Mouse (Mus musculus) spleen, embryonic (tissue): ENCODE data around the gene Rnf31.

Experiments used
- CTCF ChIA-PET: fragments of 350-600 bp; sonication (Branson Sonifier 250); formaldehyde crosslinking; loops from one replicate; lab custom pipeline; 2022; lab: Charles Lee

Gene Rnf31

DNA sequence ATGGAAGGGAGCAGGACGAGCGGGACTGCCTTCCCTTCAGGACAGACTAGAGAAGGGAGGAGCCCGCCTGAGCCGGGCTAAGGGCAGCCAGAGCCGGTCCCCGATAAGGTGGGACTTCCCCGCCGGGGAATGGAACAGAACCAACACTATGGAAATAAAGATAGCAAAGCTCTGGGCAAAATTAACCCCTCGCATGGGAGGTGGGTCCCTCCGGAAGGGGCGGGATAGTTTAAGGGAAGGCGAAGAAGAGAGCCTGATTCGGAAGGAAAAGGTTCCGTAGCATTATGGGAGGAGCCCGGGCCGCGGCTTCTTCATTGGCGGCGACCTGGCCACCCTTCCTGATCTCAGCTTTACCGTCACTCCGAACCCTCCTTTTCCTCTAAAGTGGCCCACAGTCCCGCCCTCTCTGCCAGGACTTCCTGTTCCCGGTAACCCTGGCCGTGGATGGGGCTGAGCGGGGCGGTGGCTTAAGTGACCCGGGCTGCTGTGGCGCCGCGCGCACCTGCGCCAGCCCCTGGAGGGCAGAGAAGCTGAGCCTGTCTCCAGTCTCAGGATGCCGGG lies at the start of gene Rnf31:
Gene Rnf31, plus strand, starts transcription at position 378 of the 561 bp plus-strand sequence.
- CTCF ChIA-PET = no interaction called here

DNA sequence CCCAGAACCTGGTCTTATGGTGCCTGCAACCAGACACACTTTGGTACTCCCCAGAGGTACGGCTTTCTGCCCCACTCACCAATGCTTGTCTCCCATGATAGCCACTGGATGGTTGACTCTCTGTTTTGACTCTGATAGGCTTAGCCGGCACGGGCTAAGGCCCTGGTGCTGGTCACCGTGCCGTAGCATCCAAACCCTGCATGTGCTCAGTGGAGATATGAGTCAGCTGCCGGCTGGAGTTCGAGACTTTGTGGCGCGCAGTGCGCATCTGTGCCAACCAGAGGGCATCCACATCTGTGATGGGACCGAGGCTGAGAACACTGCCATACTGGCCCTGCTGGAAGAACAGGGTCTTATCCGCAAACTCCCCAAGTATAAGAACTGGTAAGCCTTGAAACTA lies 49.2 kb upstream of the Rnf31 start:
- CTCF ChIA-PET = interaction anchor here (0.7 kb wide), 1 partner anchor 14 kb away, joined by 7 read pairs; no protein-coding TSS in a partner anchor

DNA sequence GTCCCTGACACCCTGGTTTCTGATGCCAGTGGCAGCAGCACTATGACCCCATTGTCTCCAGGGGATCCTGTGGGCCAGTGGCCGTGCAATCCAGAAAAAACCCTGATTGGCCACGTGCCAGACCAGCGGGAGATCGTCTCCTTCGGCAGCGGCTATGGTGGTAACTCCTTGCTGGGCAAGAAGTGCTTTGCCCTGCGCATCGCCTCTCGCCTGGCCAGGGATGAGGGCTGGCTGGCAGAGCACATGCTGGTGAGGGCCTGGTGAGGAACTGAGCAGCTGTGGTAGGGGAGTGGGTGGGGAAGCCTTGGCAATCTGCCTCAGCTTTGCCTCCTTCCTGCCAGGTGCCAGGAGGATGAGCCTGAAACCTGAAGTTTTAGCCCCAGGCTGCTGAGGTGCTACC lies 47.2 kb upstream of the Rnf31 start:
- CTCF ChIA-PET = no interaction called here

DNA sequence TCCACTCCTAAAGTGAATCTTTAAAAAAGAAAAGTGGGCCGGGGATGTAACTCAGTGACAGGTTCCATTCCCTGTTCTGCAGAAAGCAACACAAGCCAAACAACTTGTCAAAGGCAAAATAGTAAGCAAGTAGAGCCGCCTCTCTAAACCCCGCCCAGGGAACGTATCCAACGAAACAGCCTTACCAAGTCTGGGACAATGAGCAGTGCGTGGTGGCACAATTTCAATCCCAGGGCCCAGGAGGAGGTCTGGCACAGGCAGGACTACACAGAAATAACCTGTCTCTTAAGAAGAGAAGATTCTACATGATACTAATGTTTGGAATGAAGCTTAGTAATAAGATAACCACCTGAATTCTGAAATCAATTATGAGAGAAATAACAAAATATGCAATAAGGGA lies 41.3 kb upstream of the Rnf31 start:
- CTCF ChIA-PET = no interaction called here

DNA sequence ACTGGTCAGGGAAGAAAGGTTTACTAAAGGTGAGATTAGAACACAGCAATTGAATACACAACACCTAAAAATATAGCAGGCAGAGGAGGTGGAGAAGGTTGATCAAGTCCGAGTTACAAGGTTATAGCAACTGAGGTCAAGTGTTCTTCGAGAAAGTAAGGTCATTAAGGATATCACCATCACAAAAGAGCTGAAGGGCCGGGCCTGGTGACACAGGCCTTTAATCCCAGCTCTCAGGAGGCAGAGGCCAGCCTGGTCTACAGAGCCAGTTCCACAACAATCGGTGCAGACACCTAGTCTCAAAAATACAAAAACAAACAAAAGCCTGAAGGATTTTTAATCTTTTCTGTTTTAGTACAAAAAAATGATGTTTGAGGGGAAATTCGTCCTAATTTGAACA lies 40.2 kb upstream of the Rnf31 start:
- CTCF ChIA-PET = no interaction called here

DNA sequence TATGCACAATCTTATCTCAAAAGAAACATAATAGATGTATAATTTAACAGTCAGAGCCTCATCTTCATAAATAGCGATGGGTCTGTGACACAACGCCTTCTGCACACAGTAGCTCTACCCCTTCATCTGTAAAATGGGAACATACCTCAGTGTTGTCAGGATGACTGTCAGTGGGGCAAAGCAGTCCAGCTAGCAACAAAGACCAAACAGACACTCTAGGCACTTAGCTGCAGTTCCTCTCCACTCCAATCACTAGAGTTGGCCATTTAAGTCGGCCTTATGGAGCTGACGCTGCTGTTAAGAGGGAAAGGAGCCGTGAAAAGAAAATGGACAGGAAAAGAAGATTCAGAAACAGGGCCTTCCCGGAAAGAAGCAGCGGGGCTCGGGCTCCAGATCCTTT lies 39.7 kb upstream of the Rnf31 start:
- CTCF ChIA-PET = no interaction called here

DNA sequence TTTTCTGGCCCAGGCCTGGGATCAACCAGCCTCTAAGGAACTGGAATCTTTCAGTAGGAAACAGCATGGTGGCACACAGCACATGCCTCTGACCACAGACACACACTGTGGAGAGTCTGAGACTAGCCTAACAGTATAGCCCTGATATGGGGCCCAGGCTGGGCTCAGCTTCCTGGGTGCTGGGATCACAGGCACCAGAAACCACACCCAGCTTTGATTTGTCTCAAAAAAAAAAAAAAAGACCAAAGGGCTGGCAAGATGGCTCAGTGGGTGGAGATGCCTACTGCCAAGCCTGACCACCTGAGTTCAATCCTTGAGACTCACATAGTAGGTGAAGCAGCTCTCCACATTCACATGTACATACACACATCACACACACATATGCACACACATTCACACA lies 36.9 kb upstream of the Rnf31 start:
- CTCF ChIA-PET = interaction anchor here (0.6 kb wide), 1 partner anchor 33 kb away, joined by 6 read pairs; no protein-coding TSS in a partner anchor

DNA sequence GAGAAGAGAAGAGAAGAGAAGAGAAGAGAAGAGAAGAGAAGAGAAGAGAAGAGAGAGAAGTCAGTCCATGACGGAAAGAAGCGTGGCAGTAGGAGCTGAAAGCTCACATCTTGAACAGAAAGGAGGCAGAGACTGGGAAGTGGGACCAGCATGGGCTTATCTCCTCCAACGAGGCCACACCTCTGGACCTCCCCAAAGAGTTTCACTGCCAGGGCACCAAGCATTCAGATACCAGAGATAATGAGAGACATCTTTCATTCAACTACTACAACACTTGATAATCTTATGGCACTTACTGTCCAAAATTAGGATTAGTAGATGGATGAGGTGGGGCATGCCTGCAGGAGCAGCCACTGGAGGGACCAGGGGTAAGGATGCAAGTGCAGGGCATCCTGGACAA lies 35.7 kb upstream of the Rnf31 start:
- CTCF ChIA-PET = interaction anchor here (0.5 to 1.3 kb wide), 5 partner anchors 14 to 396 kb away, joined by 3 to 7 read pairs (median 5); no protein-coding TSS in a partner anchor

DNA sequence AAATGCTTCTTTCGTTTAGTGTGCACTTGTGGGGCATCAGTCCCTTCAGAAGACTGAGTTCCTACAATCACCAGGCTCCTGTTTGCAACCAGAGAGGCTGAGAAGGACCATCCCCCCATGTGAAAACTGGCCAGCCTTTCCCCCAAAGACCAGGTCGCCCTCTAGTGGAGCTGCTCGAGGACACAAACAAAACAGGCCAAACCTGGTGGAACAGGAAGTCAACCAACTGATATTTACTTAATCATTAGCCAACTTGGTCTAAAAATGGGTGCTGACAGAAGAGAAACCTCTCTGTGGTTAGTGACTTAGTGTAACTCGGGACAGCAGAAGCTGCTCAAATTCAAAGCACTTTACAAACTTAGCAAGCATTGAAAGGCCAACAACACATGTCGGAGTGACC lies 34.5 kb upstream of the Rnf31 start:
- CTCF ChIA-PET = interaction anchor here (0.6 to 1.3 kb wide), 5 partner anchors 16 to 76 kb away, joined by 3 to 5 read pairs (median 4); no protein-coding TSS in a partner anchor

DNA sequence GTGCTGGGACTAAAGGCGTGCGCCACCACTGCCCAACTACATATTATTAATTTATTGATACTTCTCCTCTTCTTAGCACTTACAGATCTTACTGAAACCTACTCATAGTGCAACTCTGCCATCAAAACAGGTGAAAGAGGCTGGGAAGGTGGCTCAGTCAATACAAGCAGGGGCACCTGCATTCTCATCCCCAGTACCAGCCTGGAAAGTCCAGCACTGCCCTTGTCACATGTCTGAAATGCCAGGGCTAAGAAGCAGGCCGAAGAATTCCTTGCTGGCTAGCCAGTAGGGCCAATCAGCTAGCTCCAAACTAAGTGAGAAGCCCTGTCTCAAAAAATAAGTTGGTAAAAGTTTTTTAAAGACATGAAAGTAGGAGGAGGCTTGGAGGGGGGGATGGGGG lies 33.9 kb upstream of the Rnf31 start:
- CTCF ChIA-PET = interaction anchor here (0.7 to 0.9 kb wide), 4 partner anchors 22 to 62 kb away, joined by 3 to 4 read pairs (median 3); no protein-coding TSS in a partner anchor

DNA sequence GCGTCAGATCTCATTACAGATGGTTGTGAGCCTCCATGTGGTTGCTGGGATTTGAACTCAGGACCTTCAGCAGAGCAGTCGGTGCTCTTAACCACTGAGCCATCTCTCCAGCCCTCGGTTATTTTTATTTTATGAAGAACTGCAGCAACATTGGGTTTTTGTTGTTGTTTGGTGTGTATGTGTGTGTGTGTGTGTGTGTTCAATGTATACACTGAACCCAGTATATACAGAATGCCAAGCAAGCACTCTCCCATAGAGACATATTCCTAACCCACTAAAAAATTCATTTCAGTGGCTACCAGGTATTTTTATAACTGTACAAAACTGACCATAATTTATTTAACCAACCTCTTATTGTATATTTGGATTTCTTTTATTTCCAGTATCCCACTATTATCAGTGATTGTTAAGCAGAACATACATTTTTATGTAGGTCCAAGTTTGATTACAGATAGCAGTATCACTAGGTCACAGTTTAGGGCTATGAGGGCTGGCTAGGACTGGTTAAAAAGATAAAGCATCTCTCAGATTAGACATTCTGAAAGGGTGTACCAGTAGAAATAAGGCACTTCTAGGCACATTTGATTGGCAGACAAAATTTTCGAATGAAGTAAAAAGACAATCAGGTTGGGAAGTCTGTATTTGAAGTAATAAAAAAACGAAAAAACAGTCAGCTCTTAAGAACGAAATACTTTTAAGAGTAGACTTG lies 32.6 kb upstream of the Rnf31 start:
- CTCF ChIA-PET = interaction anchor here (0.7 kb wide), 1 partner anchor 189 kb away, joined by 4 read pairs; no protein-coding TSS in a partner anchor

DNA sequence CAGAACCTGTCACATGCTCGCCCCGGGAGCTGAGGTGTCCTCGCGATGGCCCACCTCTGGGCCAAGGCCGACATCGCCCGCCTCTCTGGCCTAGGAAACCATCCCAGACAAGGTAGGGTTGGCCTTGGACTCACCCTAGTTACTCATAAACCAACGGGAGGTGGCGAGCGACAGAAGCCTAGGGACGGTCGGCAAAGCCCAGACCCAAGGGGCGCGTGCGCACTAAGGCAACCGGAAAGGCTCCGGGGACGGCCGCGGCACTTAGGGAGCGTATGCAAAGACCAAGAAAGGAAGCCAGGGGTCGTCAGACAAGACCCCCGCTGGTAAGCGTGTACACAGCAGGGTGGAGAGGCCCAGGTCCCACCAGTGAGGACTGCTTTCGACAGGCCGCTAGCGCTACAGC lies 31.7 kb upstream of the Rnf31 start, which contains the start of gene Dcaf11:
Gene Dcaf11, plus strand, starts transcription at position 208 of the 403 bp plus-strand sequence.
- CTCF ChIA-PET = no interaction called here

DNA sequence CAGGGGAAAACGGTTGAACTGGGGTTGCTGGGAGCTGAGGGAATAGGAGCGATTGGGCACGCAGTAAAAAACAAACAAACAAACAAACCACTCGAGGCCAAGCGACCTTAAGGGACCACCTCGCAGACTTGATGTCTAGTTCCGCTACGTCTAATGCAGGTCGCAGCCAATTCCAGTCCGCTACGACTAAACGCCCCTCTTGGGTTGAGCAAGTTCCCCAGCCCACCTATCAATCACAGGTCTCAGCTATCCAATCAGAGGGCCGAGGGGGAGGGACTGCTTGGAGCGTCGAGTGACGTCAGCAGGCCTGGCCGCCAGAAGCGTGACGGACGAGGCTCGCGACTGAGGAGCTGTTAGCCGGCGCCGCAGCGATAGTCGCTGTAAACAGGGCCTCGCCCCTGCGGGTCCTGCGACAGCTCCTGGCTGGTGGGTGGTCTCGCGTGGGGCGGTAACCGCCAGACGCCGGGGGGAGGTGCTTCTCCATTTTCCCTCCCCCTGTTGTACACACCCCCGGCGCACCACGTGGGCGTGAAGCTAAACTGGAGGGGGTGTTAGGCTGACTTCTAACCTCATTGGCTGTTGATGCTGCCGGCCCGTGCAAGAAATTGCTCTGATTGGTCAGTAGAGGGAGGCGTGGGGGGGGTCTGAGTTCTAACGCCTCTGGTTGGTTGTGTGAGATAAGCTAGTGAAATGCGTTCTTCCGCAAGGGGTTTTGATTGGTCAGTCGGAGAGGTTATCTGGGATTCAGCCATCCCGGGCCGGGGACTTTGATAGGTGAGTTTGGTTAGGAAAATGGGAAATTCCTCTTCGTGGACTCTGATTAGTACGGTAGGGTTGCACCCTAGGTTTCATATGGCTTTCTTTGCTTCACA lies 31.1 kb upstream of the Rnf31 start, which contains the start of gene A730061H03Rik:
Gene A730061H03Rik, minus strand, starts transcription at position 205 of the 872 bp plus-strand sequence.
- CTCF ChIA-PET = interaction anchor here (0.7 kb wide), 1 partner anchor 25 kb away, joined by 3 read pairs; the partner anchor contains the start of gene Emc9

DNA sequence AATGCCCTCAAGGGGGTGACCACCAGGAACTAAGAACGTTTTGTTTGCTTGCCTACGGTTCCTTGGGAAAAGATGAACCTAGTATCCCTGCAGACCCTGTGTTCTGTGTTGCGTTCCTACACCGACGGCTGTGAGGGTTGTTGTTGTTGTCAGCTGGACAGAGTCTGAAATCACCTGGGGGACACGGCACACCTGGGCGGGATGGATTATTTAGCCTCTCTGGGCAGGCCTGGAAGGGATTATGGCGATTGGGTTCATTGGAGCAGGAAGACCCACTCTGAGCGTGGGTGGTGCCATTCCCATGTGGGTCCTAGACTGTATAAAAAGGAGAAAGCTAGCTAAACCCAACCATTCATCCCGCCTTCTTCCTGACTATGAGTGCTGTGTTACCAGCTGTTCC lies 29.6 kb upstream of the Rnf31 start:
- CTCF ChIA-PET = interaction anchor here (0.5 kb wide), 1 partner anchor 10 kb away, joined by 18 read pairs; no protein-coding TSS in a partner anchor

DNA sequence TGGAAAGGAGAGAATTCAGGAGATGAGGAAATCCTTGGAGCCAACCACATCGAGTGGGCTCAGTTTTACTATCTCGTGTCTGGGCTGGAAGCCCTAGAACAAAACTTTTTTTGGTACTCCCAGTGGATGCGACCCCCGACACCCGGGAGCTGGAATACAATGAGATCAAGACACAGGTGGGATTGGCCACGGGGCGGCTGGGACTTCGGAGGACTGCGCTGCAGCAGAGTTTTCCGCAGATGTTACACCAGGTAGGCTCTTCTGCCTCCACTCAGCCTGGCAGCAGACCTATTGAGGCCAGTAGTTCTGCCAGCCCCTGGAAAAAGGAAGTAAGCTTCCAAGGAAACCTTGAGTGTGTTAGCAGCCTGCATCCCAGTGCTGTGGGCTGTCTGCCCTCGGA lies 28.3 kb upstream of the Rnf31 start:
- CTCF ChIA-PET = no interaction called here

DNA sequence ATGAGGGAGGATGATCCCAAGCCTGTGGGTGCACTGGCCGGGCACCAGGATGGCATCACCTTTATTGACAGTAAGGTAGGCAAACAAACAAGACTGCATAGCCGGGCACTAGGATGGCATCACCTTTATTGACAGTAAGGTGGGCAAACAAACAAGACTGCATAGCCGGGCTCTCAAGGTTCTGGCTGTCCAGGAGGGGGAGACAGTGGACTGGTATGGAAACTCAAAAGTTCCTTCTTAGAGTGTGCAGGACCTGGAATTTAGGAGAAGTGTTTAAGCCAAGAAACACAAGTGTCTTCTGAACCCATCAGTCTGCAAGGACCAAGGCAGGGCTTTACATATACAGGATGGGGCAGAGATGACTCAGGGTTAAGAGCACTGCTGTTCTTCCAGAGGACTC lies 25.8 kb upstream of the Rnf31 start:
- CTCF ChIA-PET = no interaction called here

DNA sequence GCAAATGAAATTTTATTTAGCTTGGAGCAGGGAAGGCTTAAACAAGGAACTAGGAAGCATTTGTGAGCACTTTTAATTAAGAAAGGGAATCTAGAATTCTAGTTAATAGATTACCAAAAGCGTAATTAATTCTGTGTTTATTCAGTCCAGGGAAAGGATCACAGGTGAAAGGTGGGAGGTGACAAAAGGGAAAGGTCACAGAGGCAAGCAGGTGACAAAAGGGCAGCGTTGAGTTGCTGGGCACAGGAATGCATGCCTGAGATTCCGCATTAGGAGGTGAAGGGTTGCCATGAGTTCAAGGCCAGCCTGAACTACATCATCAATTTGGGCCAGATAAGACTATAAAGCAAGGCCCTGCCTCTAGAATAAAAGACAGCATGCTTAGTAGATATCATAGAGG lies 24.0 kb upstream of the Rnf31 start:
- CTCF ChIA-PET = no interaction called here

DNA sequence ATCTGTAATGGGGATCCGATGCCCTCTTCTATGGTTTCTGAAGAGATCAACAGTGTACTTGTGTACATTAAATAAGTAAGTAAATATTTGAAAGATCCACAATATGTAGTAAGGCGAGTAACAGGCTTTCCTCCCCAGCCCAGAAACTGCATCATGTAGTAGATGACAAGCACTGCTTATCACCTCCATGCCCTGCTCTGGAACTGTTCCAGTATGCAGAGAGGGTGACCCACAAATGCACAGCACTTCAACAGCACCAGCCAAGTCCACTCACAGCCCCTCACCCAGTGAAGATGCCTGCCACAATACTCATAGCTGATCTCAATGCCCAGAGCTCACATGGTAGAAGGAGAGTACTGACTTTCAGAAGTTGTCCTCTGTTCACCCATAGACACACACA lies 20.9 kb upstream of the Rnf31 start:
- CTCF ChIA-PET = no interaction called here

DNA sequence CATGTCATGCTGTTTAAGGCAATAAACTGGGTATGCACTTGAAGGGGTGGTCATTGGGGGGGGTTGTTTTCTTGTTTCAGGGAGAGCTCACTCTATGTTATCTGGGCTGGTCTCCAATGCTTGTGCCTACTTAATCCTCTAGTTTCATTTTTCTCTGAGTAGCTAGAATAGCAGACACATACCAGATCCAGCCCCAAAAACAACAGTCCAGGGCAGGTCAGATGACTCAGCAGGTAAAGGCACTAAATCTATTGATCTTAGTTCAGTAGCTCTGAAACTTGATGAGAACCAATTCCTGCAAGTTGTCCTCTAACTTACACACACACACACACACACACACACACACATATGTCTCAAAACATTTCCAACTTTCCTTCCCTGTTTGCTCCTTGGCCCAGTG lies 19.7 kb upstream of the Rnf31 start:
- CTCF ChIA-PET = interaction anchor here (0.7 to 0.8 kb wide), 2 partner anchors 10 to 40 kb away, joined by 3 to 18 read pairs; no protein-coding TSS in a partner anchor

DNA sequence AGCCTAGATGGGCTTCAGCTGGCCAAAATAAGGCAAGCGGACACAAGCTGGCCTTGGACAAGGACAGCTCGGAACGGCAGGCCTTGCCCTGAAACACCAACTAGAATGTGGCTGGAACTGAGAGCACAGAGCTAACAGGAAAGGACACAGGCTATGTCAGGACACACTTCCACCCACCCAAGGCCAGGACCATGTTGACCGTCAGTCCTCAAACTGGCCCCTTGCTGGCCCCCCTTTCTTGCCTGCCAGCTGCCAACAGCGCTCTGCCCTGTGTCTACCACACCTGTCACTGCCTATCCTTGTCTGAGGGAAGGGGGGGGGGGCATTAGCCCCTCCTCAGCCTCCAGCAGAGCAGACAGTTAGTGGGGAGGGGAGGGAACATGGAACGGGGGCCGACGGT lies 16.2 kb upstream of the Rnf31 start, which contains the start of gene Fitm1:
Gene Fitm1, plus strand, starts transcription at position 316 of the 400 bp plus-strand sequence.
- CTCF ChIA-PET = interaction anchor here (0.7 to 0.8 kb wide), 2 partner anchors 13 to 26 kb away, joined by 10 to 16 read pairs; no protein-coding TSS in a partner anchor

DNA sequence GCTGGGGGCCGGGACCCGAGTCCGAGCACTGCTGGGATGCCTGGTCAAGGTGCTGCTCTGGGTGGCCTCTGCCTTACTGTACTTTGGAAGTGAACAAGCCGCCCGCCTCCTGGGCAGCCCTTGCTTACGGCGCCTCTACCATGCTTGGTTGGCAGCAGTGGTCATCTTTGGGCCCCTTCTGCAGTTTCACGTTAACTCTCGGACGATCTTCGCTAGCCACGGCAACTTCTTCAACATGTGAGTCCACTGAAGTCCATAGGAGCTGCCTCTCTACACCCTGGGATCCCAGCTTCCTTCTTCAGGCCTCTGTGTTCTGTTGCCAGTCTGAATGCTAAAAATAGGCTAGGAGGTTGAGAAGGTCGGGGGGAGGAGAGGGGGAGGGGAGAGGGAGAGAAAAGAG lies 15.8 kb upstream of the Rnf31 start:
- CTCF ChIA-PET = interaction anchor here (0.7 to 0.8 kb wide), 2 partner anchors 13 to 27 kb away, joined by 10 to 16 read pairs; no protein-coding TSS in a partner anchor
